Mouse (Mus musculus): ENCODE measurements around the gene Kcng3.

DNA sequence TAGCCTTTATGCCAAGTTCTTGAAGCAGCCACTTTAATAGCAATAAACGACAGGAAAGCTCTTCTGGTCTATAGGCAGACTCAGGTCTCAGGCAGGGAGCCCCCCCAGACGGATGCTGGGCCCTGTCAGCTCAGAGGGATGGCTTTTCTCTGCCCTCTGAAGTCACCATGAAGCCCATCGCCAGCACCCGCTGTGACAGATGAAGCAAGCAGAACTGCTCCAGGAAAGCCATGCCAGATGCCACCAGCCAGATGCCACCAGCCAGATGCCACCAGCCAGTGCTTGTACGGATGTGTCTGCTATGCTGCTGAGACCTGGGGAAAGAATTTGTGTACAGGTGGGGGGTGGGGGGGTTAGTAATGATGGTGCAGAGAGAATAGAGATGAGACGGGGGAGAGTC, 58.6 kb downstream of the Kcng3 start:
- TF ChIP-seq CTCF (IDR thresholded peaks at IDR 0.05; ENCODE audit: low read depth, low read length) (no peak), GATA1 (IDR thresholded peaks at IDR 0.05; ENCODE audit: borderline replicate concordance, low read length) (no peak), POLR2AphosphoS5 (IDR thresholded peaks at IDR 0.05; ENCODE audit: insufficient replicate concordance, low read depth, low read length) (no peak), TAL1 (conservative IDR thresholded peaks at IDR 0.05; ENCODE audit: low read depth, low read length) (no peak), GATA2 (IDR thresholded peaks at IDR 0.05; ENCODE audit: borderline replicate concordance, low read depth, low read length) (no peak)

All from G1E (cell line).